Mouse (Mus musculus) brain, embryonic 18.5 days (tissue): Measurements from ENCODE around the gene Lpar3.
"Not testable (repeated sequence)": the region's sequence is repeated elsewhere in the genome, so short reads cannot be mapped to it uniquely, and the experiment has no call there.

Experiments
- DNase-seq: peaks from one replicate; pipeline ENCODE4 v3.0.0-alpha.2; 2012; ENCODE audit warnings: low read depth, low spot score

The Lpar3 gene

GRCm38 (mm10) chr3:146209759-146210158 lies 11.0 kb upstream of the Lpar3 start:
- DNase-seq: not testable (repeated sequence)

- DNase-seq: no peak
These were observed 9.5 kb upstream of the Lpar3 start for GRCm38 (mm10) chr3:146211141-146211747.

GRCm38 (mm10) chr3:146211964-146212363 lies 8.8 kb upstream of the Lpar3 start:
- DNase-seq: no peak

DNA sequence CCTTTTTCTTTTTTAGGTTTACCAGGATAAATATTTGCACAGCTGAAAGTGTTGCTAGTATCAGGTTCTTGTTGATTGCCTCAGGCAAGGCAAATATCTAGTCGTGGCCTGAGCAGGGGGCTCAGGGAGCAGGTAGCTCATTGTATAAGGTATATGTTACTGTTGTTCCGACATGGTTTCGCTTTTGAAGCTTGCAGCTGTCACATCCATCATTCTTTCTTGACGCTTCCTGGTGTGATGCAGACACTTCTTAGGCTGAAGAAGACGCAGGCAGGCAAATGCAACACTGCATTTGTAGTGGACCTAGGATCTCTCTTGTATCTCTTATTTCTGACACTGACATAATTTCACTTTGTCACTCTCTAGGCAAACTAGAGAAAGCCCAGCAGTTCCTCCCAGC lies 7.4 kb upstream of the Lpar3 start:
- no peak for DNase-seq

DNA sequence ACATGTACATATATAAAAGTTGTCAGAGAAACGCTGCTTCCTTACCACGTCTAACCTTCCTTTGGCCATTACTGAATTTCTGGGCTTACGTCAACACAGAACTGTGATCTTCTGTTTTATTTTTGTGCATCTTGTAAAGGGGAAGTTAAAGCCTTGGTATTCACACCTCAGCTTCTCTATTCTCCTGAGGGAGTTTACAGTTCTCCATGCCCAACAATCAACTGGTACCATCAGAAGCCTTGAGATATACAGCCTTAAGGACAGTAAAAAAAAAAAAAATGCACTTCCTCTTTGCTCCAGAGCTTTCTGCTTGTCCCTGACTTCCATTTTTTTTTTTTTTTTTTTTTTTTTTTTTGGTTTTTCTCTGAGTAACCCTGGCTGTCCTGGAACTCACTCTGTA lies 4.2 kb upstream of the Lpar3 start:
- no peak for DNase-seq

GRCm38 (mm10) chr3:146224271-146224670 lies 3.5 kb downstream of the Lpar3 start:
- no peak for DNase-seq

DNA sequence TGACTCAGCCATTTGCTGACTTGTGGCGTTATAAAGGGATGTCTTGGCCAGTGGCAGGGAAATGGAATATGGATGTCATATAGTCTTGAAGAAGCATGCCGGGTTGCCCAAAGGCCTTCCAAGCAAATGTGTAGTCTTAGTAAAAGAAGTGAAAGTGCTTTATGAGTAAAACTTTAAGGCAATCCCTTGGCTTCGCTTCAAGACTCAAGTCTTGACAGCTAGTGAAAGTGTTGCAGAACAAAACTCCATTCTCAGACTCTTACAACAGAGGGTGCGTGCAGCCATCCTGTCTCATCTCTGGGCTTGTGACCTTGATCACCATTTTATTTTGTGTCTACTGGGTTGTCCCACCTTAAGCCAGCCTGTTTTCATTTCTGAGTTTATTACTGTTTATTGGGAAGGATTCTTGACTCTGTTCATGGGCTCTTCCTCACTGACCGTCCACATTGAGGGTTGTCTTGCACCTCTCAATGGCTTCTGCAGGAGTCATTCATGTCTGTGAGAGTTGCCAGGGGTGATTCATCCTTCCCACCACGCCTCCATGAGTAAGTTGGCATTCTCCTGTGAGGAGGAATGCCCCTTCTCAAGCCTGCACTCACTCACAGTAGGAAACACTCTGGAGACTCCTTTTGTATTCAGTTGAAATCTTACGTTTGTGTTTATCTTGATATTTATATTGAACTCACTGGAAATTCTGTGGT lies 4.4 kb downstream of the Lpar3 start:
- no peak for DNase-seq

- DNase-seq: no peak
These were observed 6.7 kb downstream of the Lpar3 start for GRCm38 (mm10) chr3:146227427-146227826.

GRCm38 (mm10) chr3:146228559-146229310 lies 8.0 kb downstream of the Lpar3 start:
- DNase-seq: no peak

- no peak for DNase-seq
These were observed 11.9 kb downstream of the Lpar3 start for GRCm38 (mm10) chr3:146232708-146233107.

- no peak for DNase-seq
These were observed 13.0 kb downstream of the Lpar3 start for GRCm38 (mm10) chr3:146233741-146234140.

- no peak for DNase-seq
These were observed 13.8 kb downstream of the Lpar3 start for GRCm38 (mm10) chr3:146234530-146234929.

- DNase-seq: no peak
These were observed 15.5 kb downstream of the Lpar3 start for GRCm38 (mm10) chr3:146236280-146236679.

DNA sequence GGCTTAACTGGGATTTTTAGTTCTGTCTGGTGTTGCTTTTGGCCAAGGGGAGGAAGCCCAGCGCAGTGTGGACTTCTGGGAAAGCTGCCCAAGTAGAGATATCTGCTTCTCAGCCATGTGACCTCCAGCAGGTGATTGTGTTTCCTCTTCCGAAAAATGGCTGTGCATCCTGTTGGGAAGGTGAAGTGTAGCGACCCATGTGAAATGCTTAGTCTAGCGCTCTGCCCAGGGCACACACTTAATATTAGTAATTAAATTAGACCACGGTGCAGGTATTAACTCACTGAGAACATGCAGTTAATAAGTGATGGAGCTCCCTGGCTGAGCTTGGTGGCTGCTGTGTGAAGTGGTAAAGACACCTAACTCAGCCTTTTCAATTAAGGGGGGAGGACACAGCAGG lies 16.9 kb downstream of the Lpar3 start:
- no peak for DNase-seq

- DNase-seq: no peak
These were observed 23.9 kb downstream of the Lpar3 start for GRCm38 (mm10) chr3:146244630-146245029.

DNA sequence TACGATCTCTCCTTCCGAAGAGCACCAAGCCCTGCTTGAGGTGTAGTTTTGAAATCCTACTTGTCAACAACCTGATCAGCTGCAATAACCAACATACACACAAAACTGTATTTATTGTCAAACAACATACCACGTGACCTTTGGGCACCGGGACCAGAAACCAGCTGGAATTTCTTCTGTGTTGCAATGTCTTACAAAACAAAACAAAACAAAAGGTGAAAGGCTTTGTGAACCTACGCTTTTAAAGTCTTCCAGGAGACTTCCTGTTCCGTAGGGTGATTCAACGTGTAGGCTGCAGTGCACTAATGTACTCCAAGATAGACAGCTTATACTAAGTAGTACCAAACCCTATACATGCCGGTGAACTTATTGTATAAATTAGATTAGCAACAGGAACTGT lies 25.8 kb downstream of the Lpar3 start:
- DNase-seq: no peak

GRCm38 (mm10) chr3:146246992-146247391 lies 26.2 kb downstream of the Lpar3 start:
- no peak for DNase-seq

GRCm38 (mm10) chr3:146249895-146250294 lies 29.1 kb downstream of the Lpar3 start:
- DNase-seq: no peak

GRCm38 (mm10) chr3:146251771-146252170 lies 31.0 kb downstream of the Lpar3 start:
- DNase-seq: no peak

- no peak for DNase-seq
These were observed 33.1 kb downstream of the Lpar3 start for GRCm38 (mm10) chr3:146253736-146254320.

DNA sequence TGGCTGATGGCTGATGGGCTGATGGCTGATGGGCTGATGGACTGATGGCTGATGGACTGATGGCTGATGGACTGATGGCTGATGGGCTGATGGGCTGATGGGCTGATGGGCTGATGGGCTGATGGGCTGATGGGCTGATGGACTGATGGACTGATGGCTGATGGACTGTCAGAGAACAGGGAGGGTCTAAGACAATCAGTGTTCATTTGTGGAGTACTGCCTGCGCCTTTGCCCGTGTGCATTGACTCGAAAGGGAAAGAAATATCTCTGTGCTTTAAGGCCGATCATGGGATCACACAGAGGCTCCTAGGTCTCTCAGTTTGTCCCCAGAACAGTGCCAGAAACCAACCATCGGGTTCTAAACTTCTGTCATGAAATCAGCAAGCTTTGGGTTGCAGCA lies 34.4 kb downstream of the Lpar3 start:
- DNase-seq: no peak

DNA sequence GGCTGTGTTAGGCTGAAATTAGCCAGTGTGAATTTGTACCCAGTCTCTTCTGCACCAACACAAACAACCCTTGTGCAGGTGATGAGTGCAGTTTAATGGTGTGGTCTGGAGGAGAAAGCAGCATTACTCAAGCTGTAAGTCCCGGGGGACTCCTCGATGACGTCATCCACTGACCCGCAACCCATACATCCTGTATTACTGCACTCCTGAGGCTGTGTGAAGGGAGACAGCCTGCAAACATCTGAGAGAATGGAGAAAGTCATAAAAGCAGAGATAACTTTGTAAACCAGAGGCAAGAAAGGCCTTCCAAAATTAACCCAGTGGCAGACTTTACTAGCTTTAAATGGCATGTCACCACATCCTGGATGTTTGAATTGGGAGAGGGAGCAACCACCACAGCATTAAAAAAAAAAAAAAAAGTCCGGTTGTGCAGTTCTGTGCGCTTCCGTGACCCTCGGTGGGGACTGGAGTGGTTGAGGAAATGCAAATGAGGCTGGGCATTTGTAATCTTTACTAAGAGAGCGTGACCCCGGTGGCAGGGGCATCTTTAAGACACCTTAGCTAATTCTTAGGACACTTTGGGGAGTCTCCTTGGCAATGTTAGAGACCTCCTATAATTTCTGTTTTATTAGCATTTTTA lies 36.8 kb downstream of the Lpar3 start:
- no peak for DNase-seq
